Mouse (Mus musculus) testis, adult 2 months (tissue): Measurements from ENCODE around the gene Dhh.

Source experiments
- CTCF ChIP-seq: fragments of 200-500 bp; IDR thresholded peaks from 2 replicates; pipeline ENCODE4 v1.5.1; 2012; ENCODE audit warnings: low read depth, mild to moderate bottlenecking, inconsistent platforms, low read length, moderate library complexity; ENCODE audit not compliant: control insufficient read depth, insufficient read depth, insufficient replicate concordance
- POLR2A ChIP-seq: fragments of 200-500 bp; IDR thresholded peaks from 2 replicates; pipeline ENCODE4 v1.6.1; 2012; ENCODE audit warnings: low read depth, mild to moderate bottlenecking, inconsistent platforms, low read length, moderate library complexity; ENCODE audit not compliant: control insufficient read depth

- TF ChIP-seq POLR2A (no peak), CTCF (no peak)
These were observed 17.2 kb downstream of the Dhh start for GRCm38 (mm10) chr15:98880978-98881655.
